Mouse (Mus musculus): ENCODE measurements around the gene Hrg.
"Not testable (repeated sequence)": the region's sequence is repeated elsewhere in the genome, so short reads cannot be mapped to it uniquely, and the experiment has no call there.

Hrg gene

DNA sequence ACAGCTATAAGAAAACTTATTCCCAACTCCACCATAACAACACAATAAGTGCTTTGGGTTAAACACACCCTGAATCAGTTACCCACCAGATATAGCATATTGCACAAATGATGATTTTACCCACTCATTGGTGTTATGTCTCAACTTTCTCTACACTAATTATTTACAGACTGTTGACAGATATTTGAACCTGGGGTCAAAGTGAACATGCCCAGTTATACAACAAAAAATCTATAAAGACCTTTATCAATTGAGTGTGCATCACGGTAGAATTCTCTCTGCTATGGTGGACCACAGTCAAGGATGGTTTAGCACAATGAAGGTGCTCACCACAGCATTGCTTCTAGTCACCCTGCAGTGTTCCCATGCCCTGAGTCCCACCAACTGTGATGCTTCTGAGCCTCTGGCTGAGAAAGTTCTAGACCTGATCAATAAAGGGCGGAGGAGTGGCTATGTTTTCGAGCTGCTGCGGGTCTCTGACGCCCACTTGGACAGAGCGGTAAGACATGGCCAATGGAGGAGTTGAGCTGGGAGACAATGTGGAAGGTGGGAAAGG lies at the start of gene Hrg:
Gene Hrg (plus strand): TSS at position 233 of the 556 bp plus-strand sequence.
- no peak for DNase-seq

DNA sequence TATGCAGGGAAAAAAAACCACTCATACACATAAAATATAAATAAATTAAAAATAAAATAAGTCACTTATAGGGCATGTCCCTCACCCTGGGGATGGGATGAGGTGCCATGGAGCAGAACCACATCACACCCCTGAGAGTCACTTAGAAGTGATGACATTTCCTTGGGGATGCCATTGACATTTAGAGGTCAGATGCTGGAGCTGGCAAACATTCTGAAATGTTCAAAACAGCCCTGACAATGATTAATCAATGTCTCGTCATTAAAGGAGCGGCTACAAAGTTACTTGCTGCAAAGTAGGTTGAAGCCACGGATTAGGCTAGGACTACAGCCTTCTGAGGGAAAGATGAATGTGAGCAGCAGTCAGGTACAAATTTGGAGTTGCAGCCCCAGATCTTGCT lies 49.5 kb upstream of the Hrg start:
- DNase-seq, result no peak

GRCm38 (mm10) chr16:22909290-22909689 lies 41.6 kb upstream of the Hrg start:
- DNase-seq, result no peak

GRCm38 (mm10) chr16:22911986-22912385 lies 38.9 kb upstream of the Hrg start:
- DNase-seq, result no peak

GRCm38 (mm10) chr16:22912886-22913285 lies 38.0 kb upstream of the Hrg start:
- DNase-seq, result no peak

DNA sequence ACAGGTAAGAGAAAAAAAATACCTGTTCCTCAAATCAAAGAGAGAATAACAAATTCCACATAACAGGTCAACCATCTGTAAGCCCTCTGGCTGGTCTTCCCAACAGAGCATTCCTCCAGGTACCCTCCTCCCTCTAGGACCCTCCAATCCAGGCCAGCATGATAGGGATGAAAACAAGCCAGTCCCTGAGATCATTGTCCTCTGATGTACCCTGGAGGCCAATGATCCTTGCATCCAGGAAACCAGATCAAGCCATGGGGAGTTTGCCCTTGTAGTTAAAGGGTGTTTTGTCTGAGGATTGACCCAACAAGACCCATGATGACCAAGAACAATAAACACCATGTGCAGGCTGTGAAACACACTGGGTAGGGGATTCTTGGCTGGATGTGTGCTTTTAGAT lies 36.6 kb upstream of the Hrg start:
- DNase-seq, result no peak

GRCm38 (mm10) chr16:22918034-22918433 lies 32.8 kb upstream of the Hrg start, which contains the start of gene Fetub:
Gene Fetub (plus strand): TSS chr16:22918334.
- DNase-seq, result no peak

DNA sequence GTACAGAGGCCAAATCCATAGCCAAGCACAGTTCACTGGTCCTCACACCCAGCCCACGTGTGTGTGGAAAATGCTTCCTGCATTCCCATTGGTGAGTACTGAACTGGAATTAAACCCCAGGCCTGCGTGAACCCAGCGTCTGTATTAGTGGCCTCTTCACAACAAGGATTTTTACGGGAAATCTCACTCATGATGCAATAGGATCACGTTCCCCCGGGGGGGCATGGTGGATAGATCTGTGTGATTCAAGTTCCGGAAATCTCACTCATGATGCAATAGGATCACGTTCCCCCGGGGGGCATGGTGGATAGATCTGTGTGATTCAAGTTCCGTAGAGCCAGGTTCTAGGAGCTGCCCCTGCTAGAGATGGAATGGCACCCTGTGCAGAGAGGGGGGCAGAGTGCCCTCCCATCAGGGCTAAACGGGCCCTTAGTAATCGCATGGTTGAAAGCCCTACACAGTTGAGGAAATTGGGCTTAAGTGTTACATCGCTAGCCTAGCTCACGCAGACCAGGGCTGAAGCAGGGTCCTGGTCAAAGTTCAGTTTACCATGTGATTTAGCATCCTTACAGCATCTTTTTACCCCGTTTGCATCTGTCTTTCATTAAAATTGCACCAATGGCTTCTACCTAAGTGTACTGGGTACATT lies 32.1 kb upstream of the Hrg start:
- no peak for DNase-seq

DNA sequence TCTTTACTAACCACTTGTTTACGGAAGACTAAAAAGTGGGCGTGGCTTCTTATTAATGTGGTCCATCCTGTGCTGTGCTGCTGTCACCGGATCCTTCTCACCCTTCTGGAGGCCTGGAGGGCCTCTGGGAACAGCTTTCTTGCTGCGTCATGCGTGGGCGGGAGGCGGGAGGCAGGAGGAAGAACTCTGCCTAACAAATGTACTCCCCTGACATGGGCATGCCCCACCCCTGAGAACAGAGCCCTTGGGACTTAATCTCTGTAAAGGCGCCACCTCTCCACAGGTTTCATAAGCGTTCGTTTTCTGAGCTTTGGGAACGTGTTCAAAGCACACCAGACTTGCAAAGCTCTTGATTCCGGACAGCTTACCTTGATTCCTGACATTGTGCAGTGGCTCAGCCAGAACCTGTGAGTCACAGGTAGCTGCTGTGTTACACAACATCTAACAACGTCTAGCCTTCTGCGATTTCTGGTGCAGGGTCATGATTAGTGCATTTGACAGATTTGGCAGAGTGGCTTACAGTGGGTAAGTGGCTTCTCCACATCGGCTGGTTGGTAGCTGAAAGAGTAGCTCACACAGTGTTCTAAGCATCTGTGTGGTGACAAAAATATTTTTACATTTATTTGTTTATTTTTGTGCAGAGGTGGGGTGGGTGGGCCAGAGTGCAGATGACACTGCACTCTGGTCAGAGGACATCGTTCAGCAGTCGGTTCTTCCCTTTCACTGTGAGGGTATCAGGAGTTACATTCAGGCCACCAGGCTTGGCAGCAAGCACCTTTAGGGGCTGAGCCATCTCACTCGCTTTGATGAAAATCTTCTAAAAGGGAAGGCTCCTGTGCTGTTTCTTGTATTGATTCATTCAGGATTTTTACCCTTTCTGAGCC lies 30.7 kb upstream of the Hrg start:
- peak; percentile 11 for DNase-seq

GRCm38 (mm10) chr16:22921761-22922160 lies 29.1 kb upstream of the Hrg start:
- no peak for DNase-seq

DNA sequence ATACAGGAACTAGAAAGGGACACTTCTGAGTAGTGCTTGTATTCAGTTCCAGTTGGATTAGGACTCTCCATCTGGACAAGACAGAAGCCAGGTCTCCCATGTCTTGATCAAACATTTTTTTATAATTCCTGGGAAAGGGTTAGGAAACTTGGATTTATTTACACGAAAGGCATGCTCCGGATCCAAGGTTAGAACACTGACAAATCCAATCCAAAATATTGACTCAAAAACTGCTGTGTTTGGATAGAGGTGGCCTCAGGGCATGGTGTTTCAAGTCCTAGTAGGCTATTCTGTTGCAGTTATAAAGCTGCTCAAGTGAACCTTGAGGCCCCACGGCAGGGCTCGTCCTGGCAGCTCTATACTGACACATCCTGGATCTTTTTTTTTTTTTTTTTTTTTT lies 28.4 kb upstream of the Hrg start:
- DNase-seq, result no peak

DNA sequence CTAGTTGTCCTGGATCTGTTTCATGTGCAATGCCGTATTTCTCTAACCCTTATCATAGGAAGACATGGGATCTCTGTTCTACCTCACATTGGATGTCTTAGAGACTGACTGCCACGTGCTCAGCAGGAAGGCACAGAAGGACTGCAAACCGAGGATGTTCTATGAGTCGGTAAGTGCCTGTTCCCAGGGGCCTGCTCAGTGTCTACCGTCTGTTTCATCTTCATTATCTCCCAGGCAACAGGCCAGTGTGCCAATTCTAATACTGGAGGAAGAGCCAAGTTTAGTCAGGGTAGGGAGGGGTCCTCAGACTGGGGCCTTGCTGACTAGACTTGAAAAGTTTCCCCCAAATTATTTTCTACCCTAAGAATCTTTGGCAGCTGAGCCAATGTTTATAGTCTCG lies 21.3 kb upstream of the Hrg start:
- no peak for DNase-seq

GRCm38 (mm10) chr16:22931431-22932200 lies 19.3 kb upstream of the Hrg start:
- no peak for DNase-seq

DNA sequence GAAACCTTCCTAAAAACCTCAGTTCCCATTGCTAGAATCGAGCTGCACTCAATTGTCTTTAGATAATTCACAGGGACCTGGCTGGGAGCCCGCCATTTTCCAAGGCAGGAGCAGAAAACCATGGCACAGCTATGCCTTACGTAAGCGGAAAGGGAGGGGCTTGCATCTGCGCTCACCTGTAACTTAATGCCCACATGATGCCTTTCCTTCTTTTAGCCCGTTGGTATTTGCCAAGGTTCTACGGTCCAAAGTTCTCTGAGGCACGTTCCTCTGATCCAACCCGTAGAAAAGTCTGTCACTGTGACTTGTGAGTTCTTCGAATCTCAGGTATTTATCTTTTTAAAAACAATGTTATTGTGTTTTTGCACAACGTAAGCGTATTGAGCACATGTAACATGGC lies 13.2 kb upstream of the Hrg start:
- peak; percentile 38 for DNase-seq

DNA sequence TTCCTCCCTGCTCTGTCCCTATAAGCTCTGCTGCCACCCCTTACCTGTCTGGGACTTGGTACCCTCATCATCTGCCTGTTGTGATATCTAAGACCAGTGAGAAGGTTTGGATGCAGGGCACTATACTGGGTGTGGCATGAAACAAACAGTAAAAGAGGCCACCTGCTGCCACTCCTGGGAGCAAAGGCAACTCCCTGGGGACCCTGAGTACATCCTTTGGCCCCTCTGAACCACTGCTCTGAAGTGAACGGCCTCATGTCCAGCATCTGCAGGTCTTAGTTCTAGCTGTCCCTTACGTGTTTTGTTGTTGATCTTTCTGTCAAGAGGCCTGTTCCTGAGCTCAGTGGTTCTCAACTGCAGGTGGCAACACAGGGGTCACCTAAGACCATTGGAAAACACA lies 12.3 kb upstream of the Hrg start:
- no peak for DNase-seq

GRCm38 (mm10) chr16:22939120-22939695 lies 11.7 kb upstream of the Hrg start:
- DNase-seq, result no peak

DNA sequence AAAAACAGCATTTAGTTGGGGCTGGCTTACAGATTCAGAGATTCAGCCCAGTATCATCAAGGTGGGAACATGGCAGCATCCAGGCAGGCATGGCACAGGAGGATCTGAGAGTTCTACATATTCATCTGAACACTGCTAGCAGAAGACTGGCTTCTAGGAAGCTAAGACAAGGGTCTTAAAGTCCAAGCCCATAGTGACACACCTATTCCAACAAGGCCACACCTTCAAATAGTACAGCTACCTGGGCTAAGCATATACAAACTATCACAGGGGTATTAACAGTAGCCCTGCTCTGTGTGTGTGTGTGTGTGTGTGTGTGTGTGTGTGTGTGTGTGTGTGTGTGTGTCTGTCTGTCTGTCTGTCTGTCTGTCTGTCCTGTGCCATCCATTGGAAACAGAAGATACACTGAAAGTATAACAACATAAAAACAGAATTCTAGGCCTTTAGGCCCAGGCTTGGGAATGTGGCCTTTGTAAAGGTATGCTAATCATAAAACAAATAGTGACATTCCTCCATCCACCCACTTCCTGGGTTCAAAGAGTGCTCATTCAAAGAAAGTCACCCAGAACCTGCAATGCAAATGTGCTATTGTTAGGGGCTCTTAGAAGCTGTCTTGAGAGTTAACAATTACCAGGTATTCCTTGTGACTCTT lies 8.9 kb upstream of the Hrg start:
- not testable (repeated sequence) for DNase-seq

GRCm38 (mm10) chr16:22947371-22947770 lies 3.5 kb upstream of the Hrg start:
- DNase-seq, result no peak

DNA sequence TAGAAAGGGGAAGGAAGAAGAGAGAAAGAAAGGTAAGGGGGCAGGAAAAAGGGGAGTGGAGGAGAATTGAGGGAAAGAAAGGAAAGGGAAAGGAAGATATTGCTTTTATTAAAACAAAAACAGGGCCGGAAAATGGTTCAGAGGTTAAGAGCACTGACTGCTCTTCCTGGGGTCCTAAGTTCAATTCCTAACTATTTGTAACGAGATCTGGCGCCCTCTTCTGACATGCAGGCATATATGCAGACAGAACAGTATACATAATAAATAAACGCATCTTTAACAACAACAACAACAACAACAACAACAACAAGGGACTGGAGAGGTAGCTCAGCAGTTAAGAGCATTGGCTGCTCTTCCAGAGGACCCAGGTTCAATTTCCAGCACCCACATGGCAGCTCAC lies 2.2 kb downstream of the Hrg start:
- DNase-seq, result no peak

GRCm38 (mm10) chr16:22955397-22956084 lies 4.7 kb downstream of the Hrg start:
- DNase-seq, result no peak

GRCm38 (mm10) chr16:22956085-22956439 lies 5.2 kb downstream of the Hrg start:
- DNase-seq, result no peak

DNA sequence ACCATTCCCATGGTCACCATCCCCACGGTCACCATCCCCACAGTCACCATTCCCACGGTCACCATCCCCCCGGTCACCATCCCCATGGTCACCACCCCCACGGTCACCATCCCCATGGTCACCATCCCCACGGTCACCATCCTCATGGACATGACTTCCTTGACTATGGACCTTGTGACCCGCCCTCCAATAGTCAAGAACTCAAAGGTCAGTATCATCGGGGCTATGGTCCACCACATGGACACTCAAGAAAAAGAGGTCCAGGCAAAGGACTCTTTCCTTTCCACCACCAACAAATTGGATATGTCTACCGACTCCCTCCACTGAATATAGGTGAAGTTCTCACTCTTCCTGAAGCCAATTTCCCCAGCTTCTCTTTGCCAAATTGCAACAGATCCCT lies 10.2 kb downstream of the Hrg start:
- no peak for DNase-seq

All from kidney, adult 11 months (tissue).